Mouse (Mus musculus): ENCODE results near the gene Ndrg3.

DNA sequence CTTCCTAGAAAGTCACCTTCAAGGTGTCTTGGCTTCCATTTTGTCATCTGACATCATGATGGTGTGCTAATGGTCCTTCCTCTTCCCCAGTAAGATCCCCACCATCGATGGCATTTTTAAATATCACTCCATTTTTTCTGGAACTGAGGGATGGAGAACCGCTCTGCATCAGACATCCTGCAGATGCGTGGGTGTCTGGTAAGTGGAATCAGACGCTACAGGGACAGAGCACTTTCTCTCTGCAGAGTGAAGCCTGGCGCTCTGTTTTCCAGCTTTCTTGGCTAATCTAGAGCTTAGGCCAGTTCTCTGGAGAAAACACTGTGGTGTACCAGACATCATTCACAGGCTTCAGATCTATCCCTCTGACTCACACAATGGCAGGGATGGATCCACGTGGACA, 64.2 kb downstream of the Ndrg3 start:
- TF ChIP-seq CTCF (IDR thresholded peaks at IDR 0.05; ENCODE audit: low read depth) (no peak), EP300 (IDR thresholded peaks at IDR 0.05; ENCODE audit: low read depth) (no peak)
